Mouse (Mus musculus) B cell, adult (primary cell): ENCODE results near the gene Rhox4d. TPM values are rescaled to one million over a fixed set of nuclear protein-coding genes. Genes with fewer than 3 reads are reported as not detected.

ENCODE experiments used
- total RNA-seq: library from RNA; stranded (reverse); gene quantifications from 4 replicates; pipeline ENCODE4 v1.2.4, GENCODE M21; 2023; ENCODE audit not compliant: inconsistent age

The Rhox4d gene
- not detected in 4 replicates for total RNA-seq

DNA sequence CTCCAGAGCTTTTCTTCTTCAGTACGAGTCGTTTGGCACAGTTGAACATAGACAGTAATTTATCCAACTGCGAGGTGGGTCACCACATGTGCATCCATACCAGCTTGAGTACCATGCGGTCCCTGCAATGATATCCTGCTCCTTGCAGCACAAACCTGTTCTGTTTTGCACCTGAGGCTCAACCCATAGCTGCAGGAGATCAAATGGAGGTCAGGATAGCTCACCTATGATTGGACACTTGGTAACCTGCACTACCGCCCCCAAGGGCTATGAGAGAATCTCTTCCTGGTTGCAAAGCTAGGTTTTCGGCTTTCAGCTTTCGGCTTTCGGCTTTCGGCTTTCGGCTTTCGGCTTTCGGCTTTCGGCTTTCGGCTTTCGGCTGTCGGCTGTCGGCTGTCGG is at the start of gene Rhox4d:
Rhox4d (plus strand) TSS at position 301 of the 400 bp plus-strand sequence.

GRCm38 (mm10) chrX:37480037-37480436 is 34.1 kb upstream of the Rhox4d start, which contains the start of gene Rhox4c:
Gene Rhox4c (plus strand): TSS chrX:37480337.

DNA sequence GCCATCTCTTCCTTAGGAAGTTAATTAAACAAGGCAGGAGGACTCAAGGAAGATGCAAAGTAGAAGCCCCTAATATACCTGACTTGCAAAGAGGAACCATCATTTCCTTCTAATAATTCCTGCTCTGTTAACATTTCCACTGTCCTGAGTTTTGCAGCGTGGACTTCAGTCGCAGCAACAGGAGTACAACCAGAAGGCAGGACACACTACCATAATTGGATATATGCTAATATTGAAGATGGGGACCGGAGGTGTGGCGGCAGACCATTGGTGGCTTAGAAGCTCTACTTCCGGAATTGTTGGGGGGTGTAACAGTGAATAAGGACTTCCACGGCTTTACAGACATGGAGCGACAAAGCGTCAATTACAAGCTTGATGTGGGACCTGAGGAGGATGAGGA is 16.0 kb downstream of the Rhox4d start, which contains the start of gene Rhox2e:
Rhox2e (plus strand) TSS at position 301 of the 400 bp plus-strand sequence.

DNA sequence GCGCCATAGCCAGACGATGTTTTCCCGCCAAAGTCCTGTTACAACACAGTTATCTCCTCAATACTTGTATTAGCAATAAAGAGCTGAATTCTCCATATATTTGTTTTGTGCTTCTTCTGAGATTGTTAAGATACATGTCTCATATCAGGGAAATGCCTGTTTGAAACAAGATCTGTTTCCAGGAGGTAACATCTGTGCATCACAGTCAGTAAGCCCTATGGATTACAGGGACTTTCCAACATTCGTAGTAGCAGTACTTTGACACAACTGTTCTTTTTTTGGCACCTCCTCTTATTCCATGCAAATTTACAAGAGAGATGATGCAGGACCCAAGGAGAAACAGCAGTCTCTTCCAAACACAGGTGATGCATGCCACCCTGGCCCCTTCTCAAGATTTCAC is 27.6 kb downstream of the Rhox4d start, which contains the start of gene Rhox3e:
Rhox3e (plus strand) TSS at position 301 of the 400 bp plus-strand sequence.

DNA sequence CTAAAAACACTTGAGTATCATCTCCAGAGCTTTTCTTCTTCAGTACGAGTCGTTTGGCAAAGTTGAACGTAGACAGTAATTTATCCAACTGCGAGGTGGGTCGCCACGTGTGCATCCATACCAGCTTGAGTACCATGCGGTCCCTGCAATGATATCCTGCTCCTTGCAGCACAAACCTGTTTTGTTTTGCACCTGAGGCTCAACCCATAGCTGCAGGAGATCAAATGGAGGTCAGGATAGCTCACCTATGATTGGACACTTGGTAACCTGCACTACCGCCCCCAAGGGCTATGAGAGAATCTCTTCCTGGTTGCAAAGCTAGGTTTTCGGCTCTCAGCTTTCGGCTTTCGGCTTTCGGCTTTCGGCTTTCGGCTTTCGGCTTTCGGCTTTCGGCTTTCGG is 43.0 kb downstream of the Rhox4d start, which contains the start of gene Rhox4e:
Rhox4e (plus strand) TSS at position 301 of the 400 bp plus-strand sequence.

Other genes starting within 250 kb of the Rhox4d start
- gene Rhox4a, start 249.0 kb upstream of the Rhox4d start, total RNA-seq, result not detected in 4 replicates
- gene Rhox3a2, start 134.3 kb upstream of the Rhox4d start, total RNA-seq, result not detected in 4 replicates
- gene Rhox4a2, start 123.5 kb upstream of the Rhox4d start, total RNA-seq, result not detected in 4 replicates
- not detected in 4 replicates for gene Rhox2b, start 102.3 kb upstream of the Rhox4d start, total RNA-seq
- gene Rhox4b, start 81.9 kb upstream of the Rhox4d start, total RNA-seq, result not detected in 4 replicates
- gene Rhox2c, start 60.7 kb upstream of the Rhox4d start, total RNA-seq, result not detected in 4 replicates
- gene Rhox3c, start 55.8 kb upstream of the Rhox4d start, total RNA-seq, result not detected in 4 replicates
- not detected in 4 replicates for gene Rhox4c, start 34.0 kb upstream of the Rhox4d start, total RNA-seq
- gene Rhox2d, start 20.9 kb upstream of the Rhox4d start, total RNA-seq, result not detected in 4 replicates
- not detected in 4 replicates for gene Rhox2e, start 16.1 kb downstream of the Rhox4d start, total RNA-seq
- not detected in 4 replicates for gene Rhox3e, start 27.7 kb downstream of the Rhox4d start, total RNA-seq
- not detected in 4 replicates for gene Rhox4e, start 43.1 kb downstream of the Rhox4d start, total RNA-seq
- gene Rhox2f, start 57.0 kb downstream of the Rhox4d start, total RNA-seq, result not detected in 4 replicates
- not detected in 4 replicates for gene Rhox3f, start 66.6 kb downstream of the Rhox4d start, total RNA-seq
- gene Rhox4f, start 93.3 kb downstream of the Rhox4d start, total RNA-seq, result not detected in 4 replicates
- gene Rhox3g, start 114.3 kb downstream of the Rhox4d start, total RNA-seq, result not detected in 4 replicates
- not detected in 4 replicates for gene Rhox2g, start 129.1 kb downstream of the Rhox4d start, total RNA-seq
- not detected in 4 replicates for gene Rhox4g, start 137.0 kb downstream of the Rhox4d start, total RNA-seq
- gene Rhox3h, start 154.4 kb downstream of the Rhox4d start, total RNA-seq, result not detected in 4 replicates
- gene Rhox2h, start 158.9 kb downstream of the Rhox4d start, total RNA-seq, result not detected in 4 replicates